Mouse (Mus musculus): ENCODE results near the gene Nfia.

GRCm38 (mm10) chr4:97864276-97864675, 91.7 kb downstream of the Nfia start:
- TF ChIP-seq CHD2 (IDR thresholded peaks at IDR 0.05; ENCODE audit: low read depth, low read length): no peak
- no peak for TF ChIP-seq HCFC1 (IDR thresholded peaks at IDR 0.05; ENCODE audit: borderline replicate concordance, insufficient read depth, low read length)

Measured in ES-E14 (cell line).